Mouse (Mus musculus) CH12.LX (cell line): ENCODE measurements at regions not wholly inside any gene's neighbourhood (a gene's known extent, or its start where the extent isn't known, plus 50 kb on each side); places are given as distances from the start of the nearest gene placed in this dataset.

Source experiments
- DNase-seq: peaks from one replicate; pipeline ENCODE4 v3.0.0-alpha.2; 2013; ENCODE audit errors: extremely low read depth
- H3K27ac ChIP-seq: 2 replicates; pipeline ENCODE4 v1.5.1; 2012; ENCODE audit warnings: low read depth, mild to moderate bottlenecking, control low read depth, moderate library complexity; ENCODE audit not compliant: insufficient read depth
- H3K27me3 ChIP-seq: replicated peaks from 2 replicates; pipeline ENCODE3; 2012; ENCODE audit warnings: inconsistent platforms
- H3K36me3 ChIP-seq, 2 experiments: replicated peaks in 1 of 2; 2 replicates each; pipeline versions ENCODE3 to v1.6.1; 2012; ENCODE audit warnings: inconsistent platforms in 1 of 2, low read length in 1 of 2, mild to moderate bottlenecking in 1 of 2, mixed read lengths in 1 of 2, moderate library complexity in 1 of 2; ENCODE audit not compliant: control insufficient read depth in 1 of 2, insufficient read depth in 1 of 2
- H3K4me1 ChIP-seq, 2 experiments: 2 replicates each; pipeline ENCODE4 v1.6.1; 2012; ENCODE audit warnings: inconsistent platforms in 1 of 2, moderate library complexity in 1 of 2; ENCODE audit not compliant: insufficient read depth in 2 of 2, control insufficient read depth in 1 of 2
- H3K4me2 ChIP-seq: 2 replicates; pipeline ENCODE4 v1.6.1; 2012; ENCODE audit warnings: low read depth, mild to moderate bottlenecking, control low read depth; ENCODE audit not compliant: poor library complexity, insufficient read depth, severe bottlenecking
- H3K4me3 ChIP-seq, 3 experiments: fragments of 150-350 bp in 1 of 3; sonication (generic) in 1 of 3; replicated peaks in 1 of 3; 2 replicates each; pipeline versions ENCODE3 to v1.5.1; 2011 to 2012; ENCODE audit warnings: low read depth in 2 of 3, low read length in 2 of 3, mild to moderate bottlenecking in 2 of 3, moderate library complexity in 2 of 3, control low read depth in 1 of 3, improper control_type of control experiment in 1 of 3, inconsistent platforms in 1 of 3, mixed read lengths in 1 of 3; ENCODE audit not compliant: poor library complexity in 1 of 3
- H3K79me2 ChIP-seq: replicated peaks from 2 replicates; pipeline ENCODE4 v1.6.1; 2012; ENCODE audit warnings: mild to moderate bottlenecking, moderate library complexity; ENCODE audit not compliant: control insufficient read depth, poor library complexity, insufficient read depth, severe bottlenecking; ENCODE audit errors: extremely low read depth
- H3K9ac ChIP-seq: 2 replicates; pipeline ENCODE4 v1.6.1; 2012; ENCODE audit warnings: low read depth, mild to moderate bottlenecking, control low read depth, moderate library complexity; ENCODE audit not compliant: insufficient read depth
- H3K9me3 ChIP-seq: replicated peaks from 2 replicates; pipeline ENCODE3; 2012; ENCODE audit warnings: low read length, inconsistent platforms, mixed read lengths
- BHLHE40 ChIP-seq: IDR thresholded peaks from 2 replicates; pipeline ENCODE4 v1.6.1; 2011; ENCODE audit warnings: mild to moderate bottlenecking, low read depth, low read length, improper control_type of control experiment
- CHD1 ChIP-seq: IDR thresholded peaks from 2 replicates; pipeline ENCODE4 v1.6.1; 2012; ENCODE audit warnings: low read depth, low read length, improper control_type of control experiment, inconsistent platforms
- CTCF ChIP-seq, 2 experiments: IDR thresholded peaks in 1 of 2; conservative IDR thresholded peaks in 1 of 2; 2 replicates each; pipeline ENCODE4 v1.5.1; 2011 to 2012; ENCODE audit warnings: low read depth in 2 of 2, low read length in 2 of 2, improper control_type of control experiment in 1 of 2, inconsistent platforms in 1 of 2, mild to moderate bottlenecking in 1 of 2, moderate library complexity in 1 of 2
- E2F4 ChIP-seq: IDR thresholded peaks from 2 replicates; pipeline ENCODE4 v1.6.1; 2011; ENCODE audit warnings: low read depth, low read length, improper control_type of control experiment; ENCODE audit not compliant: insufficient replicate concordance
- ELF1 ChIP-seq: IDR thresholded peaks from 2 replicates; pipeline ENCODE4 v1.6.1; 2014; ENCODE audit warnings: low read depth, mild to moderate bottlenecking, inconsistent platforms, low read length, improper control_type of control experiment
- EP300 ChIP-seq: IDR thresholded peaks from 2 replicates; pipeline ENCODE4 v1.6.1; 2011; ENCODE audit warnings: low read length, improper control_type of control experiment
- ETS1 ChIP-seq: conservative IDR thresholded peaks from 2 replicates; pipeline ENCODE4 v1.6.1; 2012; ENCODE audit warnings: low read depth, mild to moderate bottlenecking, inconsistent platforms, low read length, improper control_type of control experiment, moderate library complexity
- GABPA ChIP-seq: IDR thresholded peaks from 2 replicates; pipeline ENCODE4 v1.6.1; 2012; ENCODE audit warnings: low read depth, low read length, improper control_type of control experiment, inconsistent platforms; ENCODE audit not compliant: insufficient replicate concordance
- HCFC1 ChIP-seq: IDR thresholded peaks from 2 replicates; pipeline ENCODE4 v1.6.1; 2012; ENCODE audit warnings: low read depth, mild to moderate bottlenecking, inconsistent platforms, low read length, improper control_type of control experiment
- IRF4 ChIP-seq: IDR thresholded peaks from 2 replicates; pipeline ENCODE4 v1.6.1; 2014; ENCODE audit warnings: low read depth, mild to moderate bottlenecking, inconsistent platforms, low read length, improper control_type of control experiment
- JUN ChIP-seq: IDR thresholded peaks from 2 replicates; pipeline ENCODE4 v1.6.1; 2011; ENCODE audit warnings: low read depth, mild to moderate bottlenecking, low read length, improper control_type of control experiment, moderate library complexity; ENCODE audit not compliant: insufficient read depth
- KAT2A ChIP-seq: IDR thresholded peaks from 2 replicates; pipeline ENCODE4 v1.6.1; 2012; ENCODE audit warnings: low read length, improper control_type of control experiment, inconsistent platforms; ENCODE audit not compliant: insufficient replicate concordance
- MAFK ChIP-seq: IDR thresholded peaks from 2 replicates; pipeline ENCODE4 v1.6.1; 2011; ENCODE audit warnings: low read length, improper control_type of control experiment; ENCODE audit not compliant: insufficient replicate concordance
- MAX ChIP-seq: IDR thresholded peaks from 2 replicates; pipeline ENCODE4 v1.6.1; 2011; ENCODE audit warnings: low read length, improper control_type of control experiment
- MAZ ChIP-seq: IDR thresholded peaks from 2 replicates; pipeline ENCODE4 v1.6.1; 2012; ENCODE audit warnings: low read depth, mild to moderate bottlenecking, inconsistent platforms, low read length, improper control_type of control experiment, moderate library complexity
- MXI1 ChIP-seq: IDR thresholded peaks from 2 replicates; pipeline ENCODE4 v1.6.1; 2011; ENCODE audit warnings: mild to moderate bottlenecking, low read depth, low read length, improper control_type of control experiment
- MYC ChIP-seq: IDR thresholded peaks from 2 replicates; pipeline ENCODE4 v1.6.1; 2011; ENCODE audit warnings: low read depth, mild to moderate bottlenecking, improper control_type of control experiment, low read length
- NELFE ChIP-seq: IDR thresholded peaks from 2 replicates; pipeline ENCODE4 v1.6.1; 2011; ENCODE audit warnings: low read depth, low read length, improper control_type of control experiment
- NRF1 ChIP-seq: IDR thresholded peaks from 2 replicates; pipeline ENCODE4 v1.6.1; 2014; ENCODE audit warnings: low read depth, mild to moderate bottlenecking, inconsistent platforms, low read length, improper control_type of control experiment, moderate library complexity
- POLR2A ChIP-seq: IDR thresholded peaks from 2 replicates; pipeline ENCODE4 v1.6.1; 2011; ENCODE audit warnings: low read depth, mild to moderate bottlenecking, improper control_type of control experiment, low read length
- POLR2AphosphoS2 ChIP-seq: IDR thresholded peaks from 2 replicates; pipeline ENCODE4 v1.6.1; 2011; ENCODE audit warnings: low read depth, low read length, improper control_type of control experiment
- RAD21 ChIP-seq: IDR thresholded peaks from 2 replicates; pipeline ENCODE4 v1.6.1; 2011; ENCODE audit warnings: low read depth, mild to moderate bottlenecking, low read length, improper control_type of control experiment, moderate library complexity
- RCOR1 ChIP-seq: conservative IDR thresholded peaks from 2 replicates; pipeline ENCODE4 v1.6.1; 2012; ENCODE audit warnings: low read depth, mild to moderate bottlenecking, inconsistent platforms, low read length, improper control_type of control experiment
- SIN3A ChIP-seq: IDR thresholded peaks from 2 replicates; pipeline ENCODE4 v1.6.1; 2012; ENCODE audit warnings: low read length, improper control_type of control experiment, inconsistent platforms
- SMC3 ChIP-seq: IDR thresholded peaks from 2 replicates; pipeline ENCODE4 v1.6.1; 2011; ENCODE audit warnings: low read depth, low read length, improper control_type of control experiment
- TCF12 ChIP-seq: IDR thresholded peaks from 2 replicates; pipeline ENCODE4 v1.6.1; 2014; ENCODE audit warnings: low read depth, mild to moderate bottlenecking, inconsistent platforms, low read length, improper control_type of control experiment
- UBTF ChIP-seq: IDR thresholded peaks from 2 replicates; pipeline ENCODE4 v1.6.1; 2012; ENCODE audit warnings: low read depth, mild to moderate bottlenecking, inconsistent platforms, low read length, improper control_type of control experiment, moderate library complexity
- USF1 ChIP-seq: IDR thresholded peaks from 2 replicates; pipeline ENCODE4 v1.6.1; 2014; ENCODE audit warnings: low read depth, mild to moderate bottlenecking, inconsistent platforms, low read length, improper control_type of control experiment
- ZKSCAN1 ChIP-seq: IDR thresholded peaks from 2 replicates; pipeline ENCODE4 v1.6.1; 2012; ENCODE audit warnings: low read depth, inconsistent platforms, low read length, improper control_type of control experiment, borderline replicate concordance
- ZNF384 ChIP-seq: IDR thresholded peaks from 2 replicates; pipeline ENCODE4 v1.6.1; 2012; ENCODE audit warnings: low read depth, low read length, improper control_type of control experiment, inconsistent platforms
- dilution Hi-C: fragments of 300-500 bp; cut with MboI; formaldehyde crosslinking; loops from 2 replicates; pipeline ENCODE4 v1.14.3; 2020; ENCODE audit warnings: low sequenced_read_pairs; ENCODE audit not compliant: extremely low pct_unique_long_range_greater_than_20kb, extremely low pct_ligation_motif_present
- in situ Hi-C: fragments of 300-500 bp; cut with MboI; formaldehyde crosslinking; loops from 3 replicates; pipeline ENCODE4 v1.14.3; 2019; ENCODE audit warnings: low sequenced_read_pairs, low pct_ligation_motif_present, low pct_unique_long_range_greater_than_20kb, mixed read lengths

- H3K4me2 ChIP-seq = 0 out of 2 replicates have a peak overlapping the region, but pooled peaks have one; percentile 54
- in situ Hi-C loops (no loop called here), dilution Hi-C loops (no loop called here)
- H3K79me2 ChIP-seq = no peaks in the 10 kb centered on the region
- no peaks in the 10 kb centered on the region for H3K27me3 ChIP-seq
- H3K9ac ChIP-seq = peak overlapping the region; percentile 55; the same call in 1 of the 2 replicates
- no peak overlapping the region for H3K4me3 ChIP-seq
- no peak for TF ChIP-seq HCFC1
- TF ChIP-seq CTCF (conservative IDR thresholded peaks at IDR 0.05 in 1 of 2, IDR thresholded peaks at IDR 0.05 in 1 of 2; ENCODE audit: low read depth in 2 of 2, low read length in 2 of 2) = no peak
- TF ChIP-seq ETS1 = no peak
- 0 out of 2 replicates have a peak, but pooled peaks have one; percentile 30 for TF ChIP-seq IRF4
- peak; percentile 46 for TF ChIP-seq ELF1
- TF ChIP-seq JUN = no peak
- no peak for TF ChIP-seq ZNF384
- TF ChIP-seq CHD1 = no peak
- TF ChIP-seq NELFE = no peak
- no peak for TF ChIP-seq EP300
- TF ChIP-seq NRF1 = no peak
- TF ChIP-seq, all 38 proteins: peak for 2
- no peak for DNase-seq
- no peaks in the 10 kb centered on the region for H3K9me3 ChIP-seq
- no peaks in the 10 kb centered on the region for H3K36me3 ChIP-seq
- peak overlapping the region; percentile 66 for H3K27ac ChIP-seq
- peaks cover 25 to 55% of the 10 kb centered on the region in 2 experiments for H3K4me1 ChIP-seq
These were observed 113.7 kb upstream of the 1700021F07Rik start for GRCm38 (mm10) chr2:173408681-173409081.

GRCm38 (mm10) chr2:173409433-173409832, 113.0 kb upstream of the 1700021F07Rik start:
- H3K4me1 ChIP-seq = peaks cover 26 to 61% of the 10 kb centered on the region in 2 experiments
- in situ Hi-C loops (no loop called here), dilution Hi-C loops (no loop called here)
- H3K79me2 ChIP-seq = no peaks in the 10 kb centered on the region
- peak; percentile 84 for DNase-seq
- H3K36me3 ChIP-seq = no peaks in the 10 kb centered on the region
- peak overlapping the region; percentile 55; the same call in 1 of the 2 replicates for H3K9ac ChIP-seq
- H3K27ac ChIP-seq = peak overlapping the region; percentile 66
- no peaks in the 10 kb centered on the region for H3K9me3 ChIP-seq
- H3K4me3 ChIP-seq = peak overlapping the region in 1 of 3 experiments; percentile 12
- H3K27me3 ChIP-seq = no peaks in the 10 kb centered on the region
- H3K4me2 ChIP-seq = peak overlapping the region; percentile 54
- TF ChIP-seq NRF1 (peak; percentile 25; the same call in 1 of the 2 replicates), RCOR1 (0 out of 2 replicates have a peak, but pooled peaks have one; percentile 50), MXI1 (peak; percentile 74; the same call in 1 of the 2 replicates), CHD1 (no peak), GABPA (no peak), MAX (peak; percentile 44; the same call in 1 of the 2 replicates), MYC (no peak), ETS1 (peak; percentile 81), HCFC1 (peak; percentile 39; the same call in 1 of the 2 replicates), E2F4 (no peak), ZKSCAN1 (no peak), EP300 (peak; percentile 77), BHLHE40 (peak; percentile 87), POLR2AphosphoS2 (no peak), TCF12 (peak; percentile 97), POLR2A (no peak), JUN (no peak), MAFK (0 out of 2 replicates have a peak, but pooled peaks have one; percentile 23), KAT2A (no peak), CTCF (conservative IDR thresholded peaks at IDR 0.05 in 1 of 2, IDR thresholded peaks at IDR 0.05 in 1 of 2; ENCODE audit: low read depth in 2 of 2, low read length in 2 of 2) (0 out of 4 replicates have a peak, but pooled peaks of 1 of the 2 experiments have one; percentile 4), SMC3 (peak; percentile 31; the same call in 1 of the 2 replicates), USF1 (no peak), ELF1 (peak; percentile 82), RAD21 (peak; percentile 37), SIN3A (peak; percentile 80), UBTF (no peak), IRF4 (peak; percentile 81; the same call in 1 of the 2 replicates), MAZ (peak; percentile 81; the same call in 1 of the 2 replicates)
